Mouse (Mus musculus) embryonic facial prominence, embryonic 14.5 days (tissue): ENCODE results near the gene Slc10a6. TPM values are rescaled to one million over a fixed set of nuclear protein-coding genes. Genes with fewer than 3 reads are reported as not detected.

ENCODE experiments used
- ATAC-seq: fragments of 200-750 bp; cut with Nextera tagmentation; 2 replicates; pipeline ENCODE4 v1.8.0; 2017; ENCODE audit warnings: low read depth, moderate number of reproducible peaks, moderate TSS enrichment
- DNase-seq: peaks from one replicate; pipeline ENCODE4 v3.0.0-alpha.2; 2015; ENCODE audit warnings: low spot score
- H3K27ac ChIP-seq: fragments of 300-500 bp; sonication (generic); replicated peaks from 2 replicates; pipeline ENCODE4 v1.5.1; 2014; ENCODE audit warnings: low read depth, mild to moderate bottlenecking, low read length, moderate library complexity
- H3K27me3 ChIP-seq: fragments of 300-500 bp; sonication (generic); replicated peaks from 2 replicates; pipeline ENCODE4 v1.6.1; 2014; ENCODE audit warnings: low read length; ENCODE audit not compliant: control insufficient read depth, insufficient read depth
- H3K36me3 ChIP-seq: fragments of 300-500 bp; sonication (generic); 2 replicates; pipeline ENCODE4 v1.6.1; 2014; ENCODE audit warnings: low read length, mixed read lengths; ENCODE audit not compliant: control insufficient read depth, insufficient read depth
- H3K4me1 ChIP-seq: fragments of 300-500 bp; sonication (generic); 2 replicates; pipeline ENCODE4 v1.6.1; 2014; ENCODE audit warnings: antibody characterized with exemption, low read length; ENCODE audit not compliant: control insufficient read depth, insufficient read depth
- H3K4me2 ChIP-seq: fragments of 300-500 bp; sonication (generic); 2 replicates; pipeline ENCODE4 v1.6.1; 2014; ENCODE audit warnings: low read depth, mild to moderate bottlenecking, low read length, moderate library complexity, mixed read lengths
- H3K4me3 ChIP-seq: fragments of 300-500 bp; sonication (generic); 2 replicates; pipeline ENCODE4 v1.5.1; 2014; ENCODE audit warnings: low read depth, mild to moderate bottlenecking, low read length
- H3K9ac ChIP-seq: fragments of 300-500 bp; sonication (generic); 2 replicates; pipeline ENCODE4 v1.6.1; 2014; ENCODE audit warnings: low read depth, mild to moderate bottlenecking, low read length, moderate library complexity, mixed read lengths
- H3K9me3 ChIP-seq: fragments of 300-500 bp; sonication (generic); 2 replicates; pipeline ENCODE4 v1.6.1; 2016; ENCODE audit warnings: low read length; ENCODE audit not compliant: control insufficient read depth
- WGBS: fragments of 180-500 bp; shearing (Covaris S2); extraction: QIAGEN DNeasy Blood & Tissue Kit; methylation state at CpG from one replicate; pipeline ENCODE4 v1.1.7; 2014; 5-methylcytosine and 5-hydroxymethylcytosine counted together
- polyA plus RNA-seq: library from polyadenylated mRNA; unstranded; fragments of >200 nt; fragmentation: Nextera tagmentation; extraction: Ambion mirVana; gene quantifications from 2 replicates; pipeline ENCODE4 v1.2.1, GENCODE M21; 2014

Gene Slc10a6
- polyA plus RNA-seq, 1 experiment from 2014 or later: 1.6 TPM

- Histone ChIP-seq H3K9me3 (no peaks in the 10 kb centered on the region), H3K4me1 (peaks cover 16% of the 10 kb centered on the region), H3K4me3 (no peak overlapping the region), H3K36me3 (no peaks in the 10 kb centered on the region), H3K9ac (no peak overlapping the region), H3K27me3 (no peaks in the 10 kb centered on the region), H3K4me2 (no peak overlapping the region), H3K27ac (no peak overlapping the region; the same call in 1 of the 2 replicates)
- DNase-seq (no peak), ATAC-seq (peak; percentile 53; the same call in 1 of the 2 replicates)
- 66% methylated on average over 9 of the region's 9 CpGs for WGBS
Measured at GRCm38 (mm10) chr5:103629854-103630580, 814 bp upstream of the Slc10a6 start.

- 76% methylated on average over 6 of the region's 6 CpGs for WGBS
Measured at GRCm38 (mm10) chr5:103628499-103628898, 704 bp downstream of the Slc10a6 start.

GRCm38 (mm10) chr5:103624831-103625230, 4.4 kb downstream of the Slc10a6 start:
- peaks cover 12% of the 10 kb centered on the region for H3K4me1 ChIP-seq
- 84% methylated on average over 5 of the region's 5 CpGs for WGBS

More at GRCm38 (mm10) chr5:103628499-103628898, 704 bp downstream of the Slc10a6 start:
- no peak for ATAC-seq
- Histone ChIP-seq H3K4me1 (peaks cover 16% of the 10 kb centered on the region), H3K9me3 (no peaks in the 10 kb centered on the region), H3K27me3 (no peaks in the 10 kb centered on the region), H3K4me2 (no peak overlapping the region), H3K36me3 (no peaks in the 10 kb centered on the region), H3K9ac (no peak overlapping the region), H3K27ac (no peak overlapping the region; the same call in 1 of the 2 replicates), H3K4me3 (no peak overlapping the region)
- DNase-seq: no peak

GRCm38 (mm10) chr5:103622321-103622720, 6.9 kb downstream of the Slc10a6 start:
- H3K27me3 ChIP-seq: no peaks in the 10 kb centered on the region
- H3K9me3 ChIP-seq: no peaks in the 10 kb centered on the region
- H3K4me1 ChIP-seq: no peaks in the 10 kb centered on the region; the same call in 1 of the 2 replicates
- no peak overlapping the region for H3K27ac ChIP-seq
- 83% methylated on average over 5 of the region's 5 CpGs for WGBS
- H3K9ac ChIP-seq: no peak overlapping the region
- DNase-seq (no peak), ATAC-seq (no peak)
- no peak overlapping the region for H3K4me3 ChIP-seq
- no peaks in the 10 kb centered on the region for H3K36me3 ChIP-seq
- no peak overlapping the region for H3K4me2 ChIP-seq

More at GRCm38 (mm10) chr5:103624831-103625230, 4.4 kb downstream of the Slc10a6 start:
- no peak overlapping the region for H3K4me2 ChIP-seq
- H3K4me3 ChIP-seq: no peak overlapping the region
- DNase-seq (no peak), ATAC-seq (no peak)
- no peaks in the 10 kb centered on the region for H3K27me3 ChIP-seq
- H3K9ac ChIP-seq: no peak overlapping the region
- H3K27ac ChIP-seq: no peak overlapping the region
- H3K9me3 ChIP-seq: no peaks in the 10 kb centered on the region
- H3K36me3 ChIP-seq: no peaks in the 10 kb centered on the region

GRCm38 (mm10) chr5:103620301-103620973, 8.8 kb downstream of the Slc10a6 start:
- Histone ChIP-seq H3K9me3 (no peaks in the 10 kb centered on the region), H3K4me2 (no peak overlapping the region), H3K9ac (no peak overlapping the region), H3K4me1 (no peaks in the 10 kb centered on the region; the same call in 1 of the 2 replicates), H3K36me3 (no peaks in the 10 kb centered on the region), H3K27ac (peak overlapping the region; percentile 57), H3K4me3 (no peak overlapping the region), H3K27me3 (no peaks in the 10 kb centered on the region)
- 46% methylated on average over 12 of the region's 12 CpGs for WGBS
- DNase-seq (peak; percentile 77), ATAC-seq (peak; percentile 69)

- DNase-seq (no peak), ATAC-seq (no peak)
- H3K9ac ChIP-seq: no peak overlapping the region
- no peak overlapping the region for H3K4me3 ChIP-seq
- 68% methylated on average over 9 of the region's 9 CpGs for WGBS
- H3K9me3 ChIP-seq: no peaks in the 10 kb centered on the region
- no peaks in the 10 kb centered on the region; the same call in 1 of the 2 replicates for H3K4me1 ChIP-seq
- H3K27me3 ChIP-seq: no peaks in the 10 kb centered on the region
- H3K4me2 ChIP-seq: no peak overlapping the region
- H3K36me3 ChIP-seq: no peaks in the 10 kb centered on the region
- H3K27ac ChIP-seq: no peak overlapping the region
Measured at GRCm38 (mm10) chr5:103617191-103617590, 12.0 kb downstream of the Slc10a6 start.

GRCm38 (mm10) chr5:103614356-103614755, 14.8 kb downstream of the Slc10a6 start:
- no peak for DNase-seq

GRCm38 (mm10) chr5:103612316-103612715, 16.9 kb downstream of the Slc10a6 start:
- H3K4me3 ChIP-seq: no peak overlapping the region
- no peaks in the 10 kb centered on the region for H3K9me3 ChIP-seq
- no peak overlapping the region for H3K27ac ChIP-seq
- no peaks in the 10 kb centered on the region for H3K4me1 ChIP-seq
- no peak for DNase-seq
- 80% methylated on average over 7 of the region's 7 CpGs for WGBS
- ATAC-seq: no peak
- H3K9ac ChIP-seq: no peak overlapping the region
- no peaks in the 10 kb centered on the region for H3K36me3 ChIP-seq
- H3K27me3 ChIP-seq: no peaks in the 10 kb centered on the region
- no peak overlapping the region for H3K4me2 ChIP-seq

More at GRCm38 (mm10) chr5:103614356-103614755, 14.8 kb downstream of the Slc10a6 start:
- H3K9ac ChIP-seq: no peak overlapping the region
- H3K9me3 ChIP-seq: no peaks in the 10 kb centered on the region
- H3K4me3 ChIP-seq: no peak overlapping the region
- H3K4me2 ChIP-seq: no peak overlapping the region
- H3K27ac ChIP-seq: no peak overlapping the region
- no peaks in the 10 kb centered on the region for H3K27me3 ChIP-seq
- H3K4me1 ChIP-seq: no peaks in the 10 kb centered on the region
- no peaks in the 10 kb centered on the region for H3K36me3 ChIP-seq
- no peak for ATAC-seq
- 81% methylated on average over 7 of the region's 7 CpGs for WGBS
